Mouse (Mus musculus) B cell, adult 62 days (primary cell): ENCODE data around the gene Gtf2ird1. TPM values are rescaled to one million over a fixed set of nuclear protein-coding genes. Genes with fewer than 3 reads are reported as not detected.

Experiments
- total RNA-seq: library from RNA; stranded (reverse); gene quantifications from 4 replicates; pipeline ENCODE4 v1.2.4, GENCODE M21; 2023

The Gtf2ird1 gene
- 0.79 to 4.1 TPM (median 2.4 TPM) in 4 replicates for total RNA-seq

GRCm38 (mm10) chr5:134456503-134456962, at the start of gene Gtf2ird1:
Gene Gtf2ird1, minus strand, starts transcription at chr5:134456716.

GRCm38 (mm10) chr5:134314688-134315622, 141.6 kb downstream of the Gtf2ird1 start, which contains the start of gene Gtf2i:
Gene Gtf2i, minus strand, starts transcription at chr5:134314760.

Other genes starting within 250 kb of the Gtf2ird1 start
- 221 to 246 TPM (median 233 TPM) in 4 replicates for gene Ncf1, start 227.1 kb downstream of the Gtf2ird1 start, total RNA-seq
- 66.2 to 98.3 TPM (median 75.2 TPM) in 4 replicates for gene Gtf2i, start 142.0 kb downstream of the Gtf2ird1 start, total RNA-seq
- 7.2 to 8.7 TPM (median 7.3 TPM) in 4 replicates for gene Clip2, start 95.7 kb upstream of the Gtf2ird1 start, total RNA-seq
- gene Syna, start 103.5 kb upstream of the Gtf2ird1 start, total RNA-seq = 0.57 to 0.67 TPM in 2 of 4 replicates, not detected in the others
- 128 to 145 TPM (median 138 TPM) in 4 replicates for gene Rfc2, start 124.7 kb upstream of the Gtf2ird1 start, total RNA-seq
- gene Lat2, start 158.3 kb upstream of the Gtf2ird1 start, total RNA-seq = 232 to 260 TPM (median 237 TPM) in 4 replicates
- 273 to 290 TPM (median 279 TPM) in 4 replicates for gene Eif4h, start 182.8 kb upstream of the Gtf2ird1 start, total RNA-seq
- gene Limk1, start 231.9 kb upstream of the Gtf2ird1 start, total RNA-seq = 15.5 to 21.9 TPM (median 18.0 TPM) in 4 replicates